Mouse (Mus musculus) ovary, adult 2 months (tissue): ENCODE measurements around the gene 2310034C09Rik. TPM values are rescaled to one million over a fixed set of nuclear protein-coding genes. Genes with fewer than 3 reads are reported as not detected.

Source experiments
- polyA plus RNA-seq: library from polyadenylated mRNA; depleted of rRNA; stranded (reverse); fragments of >200 nt; gene quantifications from 2 replicates; pipeline ENCODE4 v1.2.3, GENCODE M21; 2012; rRNA removed

Gene 2310034C09Rik
- not detected in 2 replicates for polyA plus RNA-seq

DNA sequence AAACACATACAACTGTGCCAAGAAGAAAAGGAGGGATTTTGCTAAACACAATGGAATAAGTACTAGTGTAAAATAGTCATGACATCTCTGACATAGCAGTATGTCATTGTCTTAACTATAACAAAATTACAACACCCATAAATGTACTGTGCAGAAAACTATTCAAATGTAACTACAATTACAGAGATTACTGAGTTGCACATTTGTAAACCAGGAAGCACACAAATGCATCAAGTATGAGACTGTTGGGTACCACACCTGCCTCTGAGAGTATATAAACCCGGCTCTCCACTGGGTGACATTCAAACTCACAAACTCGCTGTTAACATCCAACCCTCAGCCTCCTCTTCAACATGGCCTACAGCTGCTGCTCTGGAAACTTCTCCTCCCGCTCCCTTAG is at the start of gene 2310034C09Rik:
Gene 2310034C09Rik (plus strand): TSS at position 301 of the 400 bp plus-strand sequence.

DNA sequence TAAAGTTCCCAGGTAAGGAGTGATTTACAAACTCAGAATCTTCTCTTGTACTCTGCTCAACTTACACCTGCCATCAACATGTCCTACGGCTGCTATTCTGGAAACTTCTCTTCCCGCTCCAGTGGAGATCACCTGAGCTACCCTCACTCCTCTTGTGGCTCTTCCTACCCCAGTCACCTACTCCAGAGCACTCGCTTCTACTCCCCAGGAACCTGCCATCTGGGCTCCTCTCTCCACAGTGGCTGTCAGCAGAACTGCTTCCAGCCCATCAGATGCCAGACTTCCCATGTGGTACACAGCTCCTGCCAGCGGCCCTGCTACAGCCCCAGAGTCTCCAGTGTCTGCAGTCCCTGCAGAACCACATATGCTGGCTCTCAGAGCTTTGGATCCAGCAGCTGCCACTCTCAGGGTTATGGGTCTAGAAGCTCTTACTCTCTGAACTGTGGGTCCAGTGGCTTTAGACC is 29.8 kb upstream of the 2310034C09Rik start, which contains the start of gene Krtap13-1:
Gene Krtap13-1 (plus strand): TSS at position 51 of the 464 bp plus-strand sequence.

DNA sequence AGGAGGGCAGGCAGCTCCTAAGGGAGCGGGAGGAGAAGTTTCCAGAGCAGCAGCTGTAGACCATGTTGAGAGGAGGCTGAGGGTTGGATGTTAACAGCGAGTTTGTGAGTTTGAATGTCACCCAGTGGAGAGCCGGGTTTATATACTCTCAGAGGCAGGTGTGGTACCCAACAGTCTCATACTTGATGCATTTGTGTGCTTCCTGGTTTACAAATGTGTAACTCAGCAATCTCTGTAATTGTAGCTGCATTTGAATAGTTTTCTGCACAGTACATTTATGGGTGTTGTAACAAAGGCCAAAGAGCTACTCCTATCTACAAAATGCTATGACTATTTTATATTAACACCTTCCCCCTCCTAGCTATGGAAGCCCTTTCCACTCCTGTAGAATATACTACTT is 7.1 kb upstream of the 2310034C09Rik start, which contains the start of gene Krtap13:
Gene Krtap13 (minus strand): TSS at position 101 of the 400 bp plus-strand sequence.

DNA sequence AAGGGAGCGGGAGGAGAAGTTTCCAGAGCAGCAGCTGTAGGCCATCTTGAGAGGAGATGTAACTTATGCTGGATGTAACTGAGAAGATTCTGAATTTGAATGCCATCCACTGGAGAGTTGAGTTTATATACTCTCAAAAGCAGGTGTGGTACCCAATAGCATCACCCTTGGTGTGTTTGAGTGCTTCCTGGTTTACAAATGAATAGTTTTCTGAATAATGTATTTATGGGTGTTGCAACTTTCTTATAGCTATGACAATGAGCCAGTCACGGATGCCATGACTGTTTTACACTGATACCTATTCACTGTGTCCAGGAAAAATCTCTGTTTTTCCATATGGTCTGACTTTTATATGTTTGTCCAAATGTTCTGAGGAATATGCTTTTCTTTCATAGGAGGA is 15.5 kb downstream of the 2310034C09Rik start, which contains the start of gene 2310057N15Rik:
Gene 2310057N15Rik (minus strand): TSS at position 101 of the 400 bp plus-strand sequence.

DNA sequence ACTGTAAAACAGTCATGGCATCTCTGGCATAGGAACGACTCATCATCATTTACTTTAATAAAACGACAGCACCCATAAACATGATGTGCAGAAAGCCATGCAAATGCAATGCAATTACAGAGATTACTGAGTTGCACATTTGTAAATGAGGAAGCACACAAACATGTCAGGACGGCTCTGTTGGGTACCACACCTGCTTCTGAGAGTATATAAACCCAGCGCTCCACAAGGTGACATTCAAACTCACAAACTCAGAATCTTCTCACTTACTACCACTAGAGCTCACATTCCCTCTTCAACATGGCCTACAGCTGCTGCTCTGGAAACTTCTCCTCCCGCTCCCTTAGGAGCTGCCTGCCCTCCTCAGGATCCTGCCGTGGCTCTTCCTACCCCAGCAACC is 18.9 kb downstream of the 2310034C09Rik start, which contains the start of gene Gm5965:
Gene Gm5965 (plus strand): TSS at position 301 of the 400 bp plus-strand sequence.

Other genes starting within 250 kb of the 2310034C09Rik start
- gene Cldn8, start 195.7 kb upstream of the 2310034C09Rik start, polyA plus RNA-seq, result 1.3 and 2.1 TPM in 2 replicates
- gene Krtap24-1, start 146.6 kb upstream of the 2310034C09Rik start, polyA plus RNA-seq, result not detected in 2 replicates
- not detected in 2 replicates for gene 2310079G19Rik, start 131.2 kb upstream of the 2310034C09Rik start, polyA plus RNA-seq
- not detected in 2 replicates for gene Krtap26-1, start 111.1 kb upstream of the 2310034C09Rik start, polyA plus RNA-seq
- gene Krtap27-1, start 87.2 kb upstream of the 2310034C09Rik start, polyA plus RNA-seq, result not detected in 2 replicates
- not detected in 2 replicates for gene 2310061N02Rik, start 50.9 kb upstream of the 2310034C09Rik start, polyA plus RNA-seq
- gene Krtap13-1, start 30.0 kb upstream of the 2310034C09Rik start, polyA plus RNA-seq, result not detected in 2 replicates
- not detected in 2 replicates for gene Krtap13, start 7.2 kb upstream of the 2310034C09Rik start, polyA plus RNA-seq
- gene 2310057N15Rik, start 15.4 kb downstream of the 2310034C09Rik start, polyA plus RNA-seq, result not detected in 2 replicates
- not detected in 2 replicates for gene Gm5965, start 19.0 kb downstream of the 2310034C09Rik start, polyA plus RNA-seq
- gene Gm20741, start 53.4 kb downstream of the 2310034C09Rik start, polyA plus RNA-seq, result not detected in 2 replicates
- not detected in 2 replicates for gene Krtap15, start 61.4 kb downstream of the 2310034C09Rik start, polyA plus RNA-seq
- not detected in 2 replicates for gene Krtap14, start 67.3 kb downstream of the 2310034C09Rik start, polyA plus RNA-seq
- not detected in 2 replicates for gene Krtap19-1, start 110.6 kb downstream of the 2310034C09Rik start, polyA plus RNA-seq
- not detected in 2 replicates for gene Krtap19-2, start 115.4 kb downstream of the 2310034C09Rik start, polyA plus RNA-seq
- gene Krtap19-3, start 119.2 kb downstream of the 2310034C09Rik start, polyA plus RNA-seq, result not detected in 2 replicates
- gene Krtap19-4, start 126.2 kb downstream of the 2310034C09Rik start, polyA plus RNA-seq, result not detected in 2 replicates
- not detected in 2 replicates for gene Krtap19-5, start 137.6 kb downstream of the 2310034C09Rik start, polyA plus RNA-seq
- gene Krtap19-9b, start 173.4 kb downstream of the 2310034C09Rik start, polyA plus RNA-seq, result not detected in 2 replicates
- gene Krtap16-3, start 204.0 kb downstream of the 2310034C09Rik start, polyA plus RNA-seq, result not detected in 2 replicates